Mouse (Mus musculus): Measurements from ENCODE around the gene Rnf31. TPM values are rescaled to one million over a fixed set of nuclear protein-coding genes. Genes with fewer than 3 reads are reported as not detected.

Gene Rnf31
- total and polyA plus RNA-seq, 3 experiments, result 12.9 to 24.5 TPM; not detected in 1

GRCm38 (mm10) chr14:55635523-55636007 lies 44.1 kb downstream of the Rnf31 start, which contains the start of gene Ipo4:
TSS of gene Ipo4 (minus strand) at chr14:55635957.
- Histone ChIP-seq H3K9me3 (replicated peaks; ENCODE audit: insufficient read depth, low read length) (no peaks in the 10 kb centered on the region), H3K4me3 (ENCODE audit: control insufficient read depth in 1 of 2, insufficient read depth in 1 of 2, low read depth in 2 of 2, low read length in 2 of 2) (peak within 1 kb of the TSS; percentile 64 to 83), H3K9ac (ENCODE audit: control insufficient read depth, low read depth, low read length, poor library complexity, severe bottlenecking) (peak within 1 kb of the TSS; percentile 86), H3K27me3 (ENCODE audit: control insufficient read depth in 1 of 2, insufficient read depth in 2 of 2, low read length in 2 of 2) (no peaks in the 10 kb centered on the region), H3K4me1 (ENCODE audit: control insufficient read depth in 1 of 2, insufficient read depth in 2 of 2, low read length in 2 of 2) (no peaks in the 10 kb centered on the region), H3K79me2 (ENCODE audit: control insufficient read depth, insufficient read depth, low read length, poor library complexity) (peaks cover 12% of the 10 kb centered on the region), H3K27ac (ENCODE audit: control insufficient read depth, low read depth, low read length) (peak within 1 kb of the TSS; percentile 58), H3K36me3 (ENCODE audit: control insufficient read depth in 1 of 2, insufficient read depth in 2 of 2, low read length in 2 of 2) (peaks cover 2% of the 10 kb centered on the region in 2 experiments; a peak in 3 of 4 replicates)
- DNase-seq (ENCODE audit: low read depth, low spot score), result peak; percentile 94
- TF ChIP-seq ZC3H11A (IDR thresholded peaks at IDR 0.05; ENCODE audit: low read depth, low read length) (no peak), POLR2AphosphoS2 (IDR thresholded peaks at IDR 0.05; ENCODE audit: low read length) (peak; percentile 60; the same call in 1 of the 2 replicates), CHD2 (IDR thresholded peaks at IDR 0.05; ENCODE audit: low read length) (no peak), UBTF (IDR thresholded peaks at IDR 0.05; ENCODE audit: borderline replicate concordance, insufficient read depth, low read depth, low read length) (no peak), MXI1 (IDR thresholded peaks at IDR 0.05; ENCODE audit: low read depth, low read length) (peak; percentile 99), MEF2A (IDR thresholded peaks at IDR 0.05; ENCODE audit: extremely low read depth, insufficient replicate concordance, low read depth, low read length, poor library complexity, severe bottlenecking) (no peak), TBP (IDR thresholded peaks at IDR 0.05; ENCODE audit: low read depth, low read length) (peak; percentile 74), POLR2A (IDR thresholded peaks at IDR 0.05; ENCODE audit: control insufficient read depth in 1 of 2, insufficient read depth in 1 of 2, low read depth in 1 of 2, low read length in 2 of 2, poor library complexity in 1 of 2) (peak; percentile 69 to 74), KAT2A (conservative IDR thresholded peaks at IDR 0.05; ENCODE audit: low read depth, low read length) (no peak), JUND (IDR thresholded peaks at IDR 0.05; ENCODE audit: low read depth, low read length) (no peak), MYB (IDR thresholded peaks at IDR 0.05; ENCODE audit: low read depth, low read length) (no peak), ZKSCAN1 (IDR thresholded peaks at IDR 0.05; ENCODE audit: low read depth, low read length) (no peak), NRF1 (IDR thresholded peaks at IDR 0.05; ENCODE audit: insufficient read depth, low read depth, low read length, poor library complexity, severe bottlenecking) (no peak), ETS1 (IDR thresholded peaks at IDR 0.05; ENCODE audit: low read depth, low read length) (peak; percentile 53; the same call in 1 of the 2 replicates), CHD1 (IDR thresholded peaks at IDR 0.05; ENCODE audit: low read depth, low read length) (no peak), ELF1 (IDR thresholded peaks at IDR 0.05; ENCODE audit: low read depth, low read length) (peak; percentile 65), MAZ (IDR thresholded peaks at IDR 0.05; ENCODE audit: low read depth, low read length) (peak; percentile 61; the same call in 1 of the 2 replicates), SMC3 (IDR thresholded peaks at IDR 0.05; ENCODE audit: low read depth, low read length) (no peak), ZNF384 (IDR thresholded peaks at IDR 0.05; ENCODE audit: low read depth, low read length) (no peak), CTCF (IDR thresholded peaks at IDR 0.05 in 2 of 3, conservative IDR thresholded peaks at IDR 0.05 in 1 of 3; ENCODE audit: control insufficient read depth in 1 of 3, insufficient read depth in 1 of 3, low read depth in 2 of 3, low read length in 3 of 3, poor library complexity in 1 of 3, severe bottlenecking in 1 of 3) (no peak), MYC (IDR thresholded peaks at IDR 0.05; ENCODE audit: low read depth, low read length) (peak; percentile 96), RCOR1 (IDR thresholded peaks at IDR 0.05; ENCODE audit: low read depth, low read length) (no peak), SIN3A (IDR thresholded peaks at IDR 0.05; ENCODE audit: low read length) (peak; percentile 99), MAX (IDR thresholded peaks at IDR 0.05; ENCODE audit: low read length) (peak; percentile 97), BHLHE40 (IDR thresholded peaks at IDR 0.05; ENCODE audit: borderline replicate concordance, low read depth, low read length) (peak; percentile 94), HCFC1 (IDR thresholded peaks at IDR 0.05; ENCODE audit: low read depth, low read length) (peak; percentile 83), USF2 (IDR thresholded peaks at IDR 0.05; ENCODE audit: borderline replicate concordance in 1 of 2, insufficient read depth in 1 of 2, low read depth in 1 of 2, low read length in 2 of 2) (no peak), TAL1 (IDR thresholded peaks at IDR 0.05; ENCODE audit: low read length) (no peak), ZMIZ1 (IDR thresholded peaks at IDR 0.05; ENCODE audit: low read depth, low read length) (no peak), NELFE (IDR thresholded peaks at IDR 0.05; ENCODE audit: low read depth, low read length) (no peak; the same call in 1 of the 2 replicates), RAD21 (IDR thresholded peaks at IDR 0.05; ENCODE audit: low read depth, low read length) (no peak), GATA1 (IDR thresholded peaks at IDR 0.05; ENCODE audit: low read depth, low read length) (no peak), TCF12 (IDR thresholded peaks at IDR 0.05; ENCODE audit: low read depth, low read length) (no peak), POLR2AphosphoS5 (IDR thresholded peaks at IDR 0.05; ENCODE audit: borderline replicate concordance, low read depth, low read length) (no peak), MAFK (IDR thresholded peaks at IDR 0.05; ENCODE audit: borderline replicate concordance, low read depth, low read length) (no peak), USF1 (IDR thresholded peaks at IDR 0.05; ENCODE audit: low read depth, low read length) (peak; percentile 83), E2F4 (IDR thresholded peaks at IDR 0.05; ENCODE audit: borderline replicate concordance, low read depth, low read length) (no peak), GABPA (IDR thresholded peaks at IDR 0.05; ENCODE audit: low read depth, low read length) (no peak)
